Mouse (Mus musculus) stomach, embryonic 16.5 days (tissue): ENCODE data around the gene Sel1l3. TPM values are rescaled to one million over a fixed set of nuclear protein-coding genes. Genes with fewer than 3 reads are reported as not detected.

Experiments
- ATAC-seq: fragments of 200-750 bp; cut with Nextera tagmentation; 2 replicates; pipeline ENCODE4 v1.8.0; 2017; ENCODE audit warnings: moderate number of reproducible peaks, moderate TSS enrichment; ENCODE audit not compliant: insufficient read depth, low FRiP score
- H3K27ac ChIP-seq: fragments of 300-500 bp; sonication (generic); 2 replicates; pipeline ENCODE4 v1.5.1; 2014; ENCODE audit warnings: low read length
- H3K27me3 ChIP-seq: fragments of 300-500 bp; sonication (generic); 2 replicates; pipeline ENCODE4 v1.6.1; 2014; ENCODE audit warnings: low read length, control low read depth, mixed read lengths; ENCODE audit not compliant: control insufficient read depth, insufficient read depth
- H3K36me3 ChIP-seq: fragments of 300-500 bp; sonication (generic); 2 replicates; pipeline ENCODE4 v1.6.1; 2014; ENCODE audit warnings: low read length; ENCODE audit not compliant: control insufficient read depth, insufficient read depth
- H3K4me1 ChIP-seq: fragments of 300-500 bp; sonication (generic); 2 replicates; pipeline ENCODE4 v1.6.1; 2014; ENCODE audit warnings: low read length, control low read depth, mixed read lengths; ENCODE audit not compliant: control insufficient read depth, insufficient read depth
- H3K4me2 ChIP-seq: fragments of 300-500 bp; sonication (generic); 2 replicates; pipeline ENCODE4 v1.6.1; 2014; ENCODE audit warnings: low read depth, low read length, mixed read lengths
- H3K4me3 ChIP-seq: fragments of 300-500 bp; sonication (generic); replicated peaks from 2 replicates; pipeline ENCODE4 v1.5.1; 2014; ENCODE audit warnings: mild to moderate bottlenecking, low read length
- H3K9ac ChIP-seq: fragments of 300-500 bp; sonication (generic); 2 replicates; pipeline ENCODE4 v1.6.1; 2014; ENCODE audit warnings: low read length
- H3K9me3 ChIP-seq: fragments of 300-500 bp; sonication (generic); replicated peaks from 2 replicates; pipeline ENCODE4 v1.6.1; 2016; ENCODE audit warnings: low read length, control low read depth; ENCODE audit not compliant: control insufficient read depth
- WGBS: fragments of 180-500 bp; shearing (Covaris S2); extraction: QIAGEN DNeasy Blood & Tissue Kit; methylation state at CpG from one replicate; pipeline ENCODE4 v1.1.7; 2014; 5-methylcytosine and 5-hydroxymethylcytosine counted together
- polyA plus RNA-seq: library from polyadenylated mRNA; unstranded; fragments of >200 nt; fragmentation: Nextera tagmentation; extraction: Ambion mirVana; gene quantifications from 2 replicates; pipeline ENCODE4 v1.2.1, GENCODE M21; 2015

Sel1l3 gene
- polyA plus RNA-seq, 1 experiment from 2014 or later: 8.5 TPM

- Histone ChIP-seq H3K27ac (no peak overlapping the region), H3K27me3 (no peaks in the 10 kb centered on the region), H3K9ac (no peak overlapping the region), H3K4me3 (no peak overlapping the region), H3K4me2 (no peak overlapping the region), H3K9me3 (no peaks in the 10 kb centered on the region; the same call in 1 of the 2 replicates), H3K36me3 (no peaks in the 10 kb centered on the region; the same call in 1 of the 2 replicates), H3K4me1 (no peaks in the 10 kb centered on the region)
- 89% methylated on average over 4 of the region's 4 CpGs for WGBS
- ATAC-seq: no peak
Observed at GRCm38 (mm10) chr5:53147418-53147817, 66.3 kb downstream of the Sel1l3 start.

GRCm38 (mm10) chr5:53146684-53147061, 67.1 kb downstream of the Sel1l3 start:
- Histone ChIP-seq H3K4me3 (no peak overlapping the region), H3K27me3 (no peaks in the 10 kb centered on the region), H3K9me3 (peaks cover 2% of the 10 kb centered on the region; the same call in 1 of the 2 replicates), H3K27ac (no peak overlapping the region), H3K9ac (no peak overlapping the region), H3K36me3 (no peaks in the 10 kb centered on the region; the same call in 1 of the 2 replicates), H3K4me2 (no peak overlapping the region), H3K4me1 (no peaks in the 10 kb centered on the region)
- ATAC-seq: no peak
- 73% methylated on average over 4 of the region's 4 CpGs for WGBS

- 43% methylated on average over 10 of the region's 10 CpGs for WGBS
- Histone ChIP-seq H3K9me3 (peaks cover 4% of the 10 kb centered on the region; the same call in 1 of the 2 replicates), H3K9ac (no peak overlapping the region), H3K4me1 (no peaks in the 10 kb centered on the region), H3K4me3 (no peak overlapping the region), H3K27me3 (no peaks in the 10 kb centered on the region), H3K4me2 (no peak overlapping the region), H3K36me3 (no peaks in the 10 kb centered on the region; the same call in 1 of the 2 replicates), H3K27ac (no peak overlapping the region)
- no peak for ATAC-seq
Observed at GRCm38 (mm10) chr5:53146049-53146683, 67.6 kb downstream of the Sel1l3 start.

GRCm38 (mm10) chr5:53142587-53142986, 71.1 kb downstream of the Sel1l3 start:
- Histone ChIP-seq H3K27ac (no peak overlapping the region), H3K4me1 (no peaks in the 10 kb centered on the region), H3K4me2 (no peak overlapping the region), H3K9me3 (peaks cover 4% of the 10 kb centered on the region; the same call in 1 of the 2 replicates), H3K27me3 (no peaks in the 10 kb centered on the region), H3K4me3 (no peak overlapping the region), H3K9ac (no peak overlapping the region), H3K36me3 (no peaks in the 10 kb centered on the region; the same call in 1 of the 2 replicates)
- ATAC-seq: no peak
- WGBS: 62% methylated on average over 5 of the region's 5 CpGs

GRCm38 (mm10) chr5:53140158-53140927, 73.4 kb downstream of the Sel1l3 start:
- no peaks in the 10 kb centered on the region for H3K4me1 ChIP-seq
- no peak overlapping the region for H3K4me2 ChIP-seq
- H3K36me3 ChIP-seq: no peaks in the 10 kb centered on the region; the same call in 1 of the 2 replicates
- ATAC-seq: no peak
- peaks cover 4% of the 10 kb centered on the region; the same call in 1 of the 2 replicates for H3K9me3 ChIP-seq
- WGBS: 86% methylated on average over 8 of the region's 8 CpGs
- no peak overlapping the region for H3K27ac ChIP-seq
- H3K4me3 ChIP-seq: no peak overlapping the region
- H3K9ac ChIP-seq: no peak overlapping the region
- no peaks in the 10 kb centered on the region for H3K27me3 ChIP-seq

GRCm38 (mm10) chr5:53139566-53139965, 74.2 kb downstream of the Sel1l3 start:
- Histone ChIP-seq H3K4me3 (no peak overlapping the region), H3K27me3 (no peaks in the 10 kb centered on the region), H3K9me3 (0 out of 2 replicates have a peak, but pooled peaks cover 4% of the 10 kb centered on the region), H3K4me1 (no peaks in the 10 kb centered on the region), H3K36me3 (no peaks in the 10 kb centered on the region; the same call in 1 of the 2 replicates), H3K4me2 (no peak overlapping the region), H3K9ac (no peak overlapping the region), H3K27ac (no peak overlapping the region)
- WGBS: 37% methylated on average over 11 of the region's 11 CpGs
- no peak for ATAC-seq

GRCm38 (mm10) chr5:53139140-53139539, 74.6 kb downstream of the Sel1l3 start:
- Histone ChIP-seq H3K27me3 (no peaks in the 10 kb centered on the region), H3K9me3 (0 out of 2 replicates have a peak, but pooled peaks cover 4% of the 10 kb centered on the region), H3K4me1 (no peaks in the 10 kb centered on the region), H3K4me3 (no peak overlapping the region), H3K9ac (no peak overlapping the region), H3K27ac (no peak overlapping the region), H3K36me3 (no peaks in the 10 kb centered on the region), H3K4me2 (no peak overlapping the region)
- WGBS: 30% methylated on average over 4 of the region's 4 CpGs
- no peak for ATAC-seq

GRCm38 (mm10) chr5:53138025-53138424, 75.7 kb downstream of the Sel1l3 start:
- H3K9ac ChIP-seq: no peak overlapping the region
- no peak for ATAC-seq
- H3K4me1 ChIP-seq: no peaks in the 10 kb centered on the region
- H3K9me3 ChIP-seq: 0 out of 2 replicates have a peak, but pooled peaks cover 4% of the 10 kb centered on the region
- no peak overlapping the region for H3K4me2 ChIP-seq
- H3K27ac ChIP-seq: no peak overlapping the region
- no peak overlapping the region for H3K4me3 ChIP-seq
- H3K36me3 ChIP-seq: no peaks in the 10 kb centered on the region
- 80% methylated on average over 8 of the region's 8 CpGs for WGBS
- H3K27me3 ChIP-seq: no peaks in the 10 kb centered on the region

GRCm38 (mm10) chr5:53135984-53136383, 77.7 kb downstream of the Sel1l3 start:
- Histone ChIP-seq H3K27me3 (no peaks in the 10 kb centered on the region), H3K36me3 (no peaks in the 10 kb centered on the region), H3K4me2 (no peak overlapping the region), H3K9me3 (no peaks in the 10 kb centered on the region), H3K4me3 (no peak overlapping the region), H3K27ac (no peak overlapping the region), H3K4me1 (no peaks in the 10 kb centered on the region), H3K9ac (no peak overlapping the region)
- 71% methylated on average over 8 of the region's 8 CpGs for WGBS
- ATAC-seq: no peak
